In the genomic region with DNA sequence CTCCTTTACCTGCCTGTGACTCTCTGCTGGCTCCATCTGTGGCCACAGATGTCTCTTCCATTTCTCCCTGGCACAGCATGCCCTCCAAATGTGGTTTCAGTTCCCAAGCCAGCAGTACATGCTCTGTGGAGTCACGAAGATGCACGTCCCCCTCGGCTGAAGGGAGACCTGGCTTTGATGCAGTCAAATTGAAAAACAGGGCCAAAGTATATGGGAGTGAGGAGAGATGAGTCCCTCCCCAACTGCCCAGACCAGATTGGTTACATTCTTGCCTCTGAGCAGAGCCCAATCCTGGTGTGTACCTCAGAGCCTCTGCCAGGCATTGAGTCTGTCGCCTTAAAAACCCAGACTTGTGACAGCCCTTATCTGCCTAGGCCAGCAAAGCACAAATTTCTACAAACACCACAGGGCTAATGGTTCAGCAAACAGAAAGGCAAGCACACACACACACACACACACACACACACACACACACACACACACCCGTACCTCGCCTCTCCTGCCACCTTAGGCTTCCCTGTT, we compare ENCODE assay signal across 8 mouse cellular contexts. TPM values are rescaled to one million over a fixed set of nuclear protein-coding genes. Genes with fewer than 3 reads are reported as not detected.
DNase-seq lines count a peak whose midpoint lies in the region; ATAC-seq and TF ChIP-seq lines count a peak whose summit lies in the region.

No protein-coding gene starts in this region.

- 61% methylated on average over 6 of the region's 6 CpGs for WGBS in kidney, adult 2 months
- 46% methylated on average over 6 of the region's 6 CpGs for WGBS in kidney, embryonic 16.5 days
- 39% methylated on average over 6 of the region's 6 CpGs for WGBS in lung, embryonic 14.5 days

- TF ChIP-seq POLR2A in kidney, adult 2 months (IDR thresholded peaks at IDR 0.05; ENCODE audit: low read depth, low read length): no peak

- peak; percentile 37; the same call in 1 of the 2 replicates for ATAC-seq in kidney, embryonic 16.5 days (ENCODE audit: low FRiP score, low TSS enrichment)
- ATAC-seq in lung, embryonic 14.5 days (ENCODE audit: insufficient read depth): peak; percentile 85

- no peak overlapping the region for H3K9ac ChIP-seq in kidney, embryonic 16.5 days (replicated peaks; ENCODE audit: low read length)
- H3K9ac ChIP-seq in lung, embryonic 14.5 days: no peak overlapping the region

- no peak for TF ChIP-seq CTCF in kidney, adult 2 months (conservative IDR thresholded peaks at IDR 0.05; ENCODE audit: insufficient read depth, insufficient read length, low read depth, low read length)
- TF ChIP-seq CTCF in lung, embryonic 14.5 days (IDR thresholded peaks at IDR 0.05; ENCODE audit: low read depth): no peak

- peak overlapping the region; percentile 21 for H3K27ac ChIP-seq in kidney, adult 2 months (ENCODE audit: insufficient read depth, low read depth, low read length)
- H3K27ac ChIP-seq in kidney, embryonic 16.5 days (ENCODE audit: low read length): peak overlapping the region; percentile 33; the same call in 1 of the 2 replicates
- peak overlapping the region; percentile 63 for H3K27ac ChIP-seq in lung, embryonic 14.5 days (ENCODE audit: low read depth)

- H3K36me3 ChIP-seq in kidney, adult 2 months (ENCODE audit: control insufficient read depth, insufficient read depth, low read length): no peaks in the 10 kb centered on the region
- no peaks in the 10 kb centered on the region for H3K36me3 ChIP-seq in kidney, embryonic 16.5 days (ENCODE audit: insufficient read depth, low read length)
- H3K36me3 ChIP-seq in lung, embryonic 14.5 days (ENCODE audit: insufficient read depth): no peaks in the 10 kb centered on the region

- H3K27me3 ChIP-seq in kidney, adult 2 months (replicated peaks; ENCODE audit: control insufficient read depth, insufficient read depth, low read length): no peaks in the 10 kb centered on the region
- no peaks in the 10 kb centered on the region for H3K27me3 ChIP-seq in kidney, embryonic 16.5 days (ENCODE audit: insufficient read depth, low read length)
- H3K27me3 ChIP-seq in lung, embryonic 14.5 days (ENCODE audit: insufficient read depth, low read length): no peaks in the 10 kb centered on the region

- H3K4me2 ChIP-seq in kidney, embryonic 16.5 days (replicated peaks; ENCODE audit: low read depth, low read length): no peak overlapping the region
- H3K4me2 ChIP-seq in lung, embryonic 14.5 days: peak overlapping the region; percentile 25; the same call in 1 of the 2 replicates

- H3K4me1 ChIP-seq in kidney, adult 2 months (ENCODE audit: control insufficient read depth, insufficient read depth, low read length): peaks cover 18% of the 10 kb centered on the region
- H3K4me1 ChIP-seq in kidney, embryonic 16.5 days (ENCODE audit: insufficient read depth, low read length): peaks cover 28% of the 10 kb centered on the region
- H3K4me1 ChIP-seq in lung, embryonic 14.5 days (ENCODE audit: insufficient read depth): 0 out of 2 replicates have a peak, but pooled peaks cover 6% of the 10 kb centered on the region

- H3K4me3 ChIP-seq in kidney, adult 2 months (ENCODE audit: insufficient read depth, low read depth, low read length): no peak overlapping the region
- H3K4me3 ChIP-seq in kidney, embryonic 16.5 days (ENCODE audit: low read length): no peak overlapping the region
- H3K4me3 ChIP-seq in lung, embryonic 14.5 days (ENCODE audit: low read depth, low read length): no peak overlapping the region

- H3K9me3 ChIP-seq in kidney, embryonic 16.5 days (ENCODE audit: low read length): no peaks in the 10 kb centered on the region
- no peaks in the 10 kb centered on the region for H3K9me3 ChIP-seq in lung, embryonic 14.5 days (ENCODE audit: low read depth, low read length)

- DNase-seq in kidney, adult 2 months: peak; percentile 48
- no peak for DNase-seq in kidney, adult 18-20 months
- peak; percentile 81 to 84 for DNase-seq in cerebellum, postnatal 14 days
- DNase-seq in lung, embryonic 14.5 days: peak; percentile 69
- DNase-seq in yolk sac, embryonic 10.5 days (ENCODE audit: low spot score): no peak
- DNase-seq in right cerebral cortex, postnatal 4 days: no peak
- no peak for DNase-seq in c-Kit-positive CD71-positive TER-119-positive erythroid progenitor cells, embryonic 14.5 days (ENCODE audit: low spot score)

RNA-seq across cellular contexts. Expression of a gene that starts 42.3 kb away (rescaled TPM):
- polyA plus RNA-seq in kidney, adult 2 months (2012; rRNA removed): 20.8 and 21.1 TPM in 2 replicates
- 76.0 and 88.1 TPM in 2 replicates for polyA plus RNA-seq in kidney, embryonic 16.5 days (2015; fragmentation: Nextera tagmentation; extraction: Ambion mirVana)
- 66.1 and 67.9 TPM in 2 replicates for polyA plus RNA-seq in lung, embryonic 14.5 days (2014; fragmentation: Nextera tagmentation; extraction: Ambion mirVana)

Comparison
In these comparisons a context has a peak if more than half of its experiments do, and no peak if none do; other contexts are left out.
1. DNase-seq: peak in kidney, adult 2 months (single experiment), cerebellum, postnatal 14 days (2 of 2) and lung, embryonic 14.5 days (single experiment); none in kidney, adult 18-20 months (single experiment), yolk sac, embryonic 10.5 days (single experiment), right cerebral cortex, postnatal 4 days (single experiment) and c-Kit-positive CD71-positive TER-119-positive erythroid progenitor cells, embryonic 14.5 days (single experiment).
2. Peak in every context shown above with its lines, with median percentiles within 50 percentile points of each other: H3K27ac ChIP-seq.